ENCODE assay signal across 15 mouse cellular contexts in the genomic region with DNA sequence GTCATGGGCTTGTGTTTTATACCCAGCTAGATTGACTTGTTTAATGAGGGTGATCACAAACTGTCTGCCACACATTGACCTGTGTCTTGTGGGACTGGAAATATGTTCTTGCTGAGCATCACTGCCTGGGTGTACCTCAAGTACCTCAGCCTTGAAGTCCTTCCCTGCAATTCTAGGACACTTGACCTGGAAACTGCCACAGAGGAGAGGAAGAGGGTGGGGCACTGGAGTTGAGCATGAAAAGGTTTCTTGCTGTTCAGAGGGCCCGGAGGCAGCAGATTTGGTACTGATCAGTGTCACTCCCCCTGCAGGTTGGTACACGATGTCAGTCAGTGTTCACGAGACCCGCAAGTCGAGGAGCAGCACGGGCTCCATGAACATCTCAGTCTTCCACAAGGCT.
"Had no signal": no experiment of that assay in that cellular context is flagged by ENCODE, and none has a peak within 500 bp of the region (broad histone marks: within the 10 kb centered on the region; RNA-seq: fewer than 3 reads in every experiment).

No protein-coding gene starts in this region.

- ATAC-seq: intestine, embryonic 15.5 days had no signal

- H3K4me1 ChIP-seq: intestine, embryonic 15.5 days; kidney, embryonic 15.5 days had no signal

- H3K4me3 ChIP-seq: intestine, embryonic 15.5 days; kidney, embryonic 15.5 days; left cerebral cortex, adult 2 months; liver, embryonic 13.5 days had no signal

- H3K9me3 ChIP-seq: intestine, embryonic 15.5 days; kidney, embryonic 15.5 days; liver, embryonic 13.5 days had no signal

- H3K4me2 ChIP-seq: intestine, embryonic 15.5 days; kidney, embryonic 15.5 days; liver, embryonic 13.5 days; lung, embryonic 14.5 days; midbrain, embryonic 11.5 days had no signal

- H3K27ac ChIP-seq: intestine, embryonic 15.5 days; kidney, embryonic 15.5 days; left cerebral cortex, adult 2 months; macrophage had no signal

- H3K9ac ChIP-seq: intestine, embryonic 15.5 days; kidney, embryonic 15.5 days; liver, embryonic 13.5 days; lung, embryonic 14.5 days had no signal

- DNase-seq: kidney, adult 11 months; kidney, adult 8-10 months; kidney, postnatal 10 days; kidney, postnatal 36 days; layer of hippocampus, postnatal 36 days; liver, embryonic 13.5 days; lung, embryonic 14.5 days; midbrain, embryonic 14.5 days; thymus, adult 18-20 months; thymus, postnatal 36 days had no signal

- H3K27me3 ChIP-seq: intestine, embryonic 15.5 days; kidney, embryonic 15.5 days; liver, embryonic 13.5 days had no signal
